Mouse (Mus musculus) MEL (cell line): ENCODE results near the gene Ranbp10. TPM values are rescaled to one million over a fixed set of nuclear protein-coding genes. Genes with fewer than 3 reads are reported as not detected.
A peak's percentile ranks its signal among the peaks of the same experiment; 100 is the strongest.

Source experiments
- DNase-seq: peaks from one replicate; pipeline ENCODE4 v3.0.0; 2011; ENCODE audit warnings: low read depth, low spot score
- H3K27ac ChIP-seq: 2 replicates; pipeline ENCODE4 v1.5.1; 2012; ENCODE audit warnings: low read depth, mild to moderate bottlenecking, control low read depth, low read length, moderate library complexity; ENCODE audit not compliant: control insufficient read depth
- H3K27me3 ChIP-seq, 2 experiments: fragments of 150-350 bp in 1 of 2; sonication (generic) in 1 of 2; 2 replicates each; pipeline ENCODE4 v1.6.1; 2012; ENCODE audit warnings: low read length in 2 of 2, mild to moderate bottlenecking in 2 of 2, improper control_type of control experiment in 1 of 2, moderate library complexity in 1 of 2; ENCODE audit not compliant: insufficient read depth in 2 of 2, control insufficient read depth in 1 of 2
- H3K36me3 ChIP-seq, 2 experiments: 2 replicates each; pipeline ENCODE4 v1.6.1; 2012 to 2014; ENCODE audit warnings: low read length in 2 of 2, improper control_type of control experiment in 1 of 2, inconsistent platforms in 1 of 2, mild to moderate bottlenecking in 1 of 2; ENCODE audit not compliant: insufficient read depth in 2 of 2, control insufficient read depth in 1 of 2
- H3K4me1 ChIP-seq, 2 experiments: fragments of 150-350 bp in 1 of 2; sonication (generic) in 1 of 2; 2 replicates each; pipeline ENCODE4 v1.6.1; 2012; ENCODE audit warnings: low read length in 2 of 2, improper control_type of control experiment in 1 of 2, mild to moderate bottlenecking in 1 of 2; ENCODE audit not compliant: insufficient read depth in 2 of 2, control insufficient read depth in 1 of 2
- H3K4me3 ChIP-seq, 2 experiments: fragments of 150-350 bp in 1 of 2; sonication (generic) in 1 of 2; 2 replicates each; pipeline ENCODE4 v1.5.1; 2012; ENCODE audit warnings: low read depth in 2 of 2, low read length in 2 of 2, mild to moderate bottlenecking in 2 of 2, moderate library complexity in 2 of 2, control low read depth in 1 of 2, improper control_type of control experiment in 1 of 2; ENCODE audit not compliant: control insufficient read depth in 1 of 2, insufficient read depth in 1 of 2
- H3K79me2 ChIP-seq: 2 replicates; pipeline ENCODE4 v1.6.1; 2012; ENCODE audit warnings: mild to moderate bottlenecking, low read length, moderate library complexity; ENCODE audit not compliant: control insufficient read depth, poor library complexity, insufficient read depth
- H3K9ac ChIP-seq: 2 replicates; pipeline ENCODE4 v1.6.1; 2012; ENCODE audit warnings: low read depth, mild to moderate bottlenecking, control low read depth, low read length, moderate library complexity; ENCODE audit not compliant: control insufficient read depth, poor library complexity, severe bottlenecking
- H3K9me3 ChIP-seq: fragments of 150-350 bp; sonication (generic); replicated peaks from 2 replicates; pipeline ENCODE4 v1.6.1; 2012; ENCODE audit warnings: mild to moderate bottlenecking, low read length, improper control_type of control experiment, moderate library complexity; ENCODE audit not compliant: insufficient read depth
- BHLHE40 ChIP-seq: IDR thresholded peaks from 2 replicates; pipeline ENCODE4 v1.6.1; 2012; ENCODE audit warnings: low read depth, mild to moderate bottlenecking, inconsistent platforms, low read length, improper control_type of control experiment, borderline replicate concordance
- CHD1 ChIP-seq: IDR thresholded peaks from 2 replicates; pipeline ENCODE4 v1.6.1; 2012; ENCODE audit warnings: low read depth, mild to moderate bottlenecking, inconsistent platforms, low read length, improper control_type of control experiment
- CHD2 ChIP-seq: IDR thresholded peaks from 2 replicates; pipeline ENCODE4 v1.6.1; 2011; ENCODE audit warnings: low read length, improper control_type of control experiment
- CTCF ChIP-seq, 3 experiments: IDR thresholded peaks in 2 of 3; conservative IDR thresholded peaks in 1 of 3; 2 replicates each; pipeline ENCODE4 v1.5.1; 2011 to 2012; ENCODE audit warnings: low read length in 3 of 3, low read depth in 2 of 3, mild to moderate bottlenecking in 2 of 3, improper control_type of control experiment in 1 of 3, inconsistent platforms in 1 of 3, mixed read lengths in 1 of 3, moderate library complexity in 1 of 3; ENCODE audit not compliant: control insufficient read depth in 1 of 3, insufficient read depth in 1 of 3, poor library complexity in 1 of 3, severe bottlenecking in 1 of 3
- E2F4 ChIP-seq: IDR thresholded peaks from 2 replicates; pipeline ENCODE4 v1.6.1; 2011; ENCODE audit warnings: low read depth, low read length, improper control_type of control experiment, borderline replicate concordance
- EP300 ChIP-seq, 2 experiments: IDR thresholded peaks; 2 replicates each; pipeline ENCODE4 v1.6.1; 2011; ENCODE audit warnings: improper control_type of control experiment in 2 of 2, low read length in 2 of 2, low read depth in 1 of 2, mild to moderate bottlenecking in 1 of 2
- ETS1 ChIP-seq: IDR thresholded peaks from 2 replicates; pipeline ENCODE4 v1.6.1; 2012; ENCODE audit warnings: low read depth, mild to moderate bottlenecking, inconsistent platforms, low read length, improper control_type of control experiment, moderate library complexity
- GATA1 ChIP-seq: IDR thresholded peaks from 2 replicates; pipeline ENCODE4 v1.6.1; 2011; ENCODE audit warnings: low read depth, low read length, improper control_type of control experiment
- HCFC1 ChIP-seq: IDR thresholded peaks from 2 replicates; pipeline ENCODE4 v1.6.1; 2012; ENCODE audit warnings: low read depth, mild to moderate bottlenecking, inconsistent platforms, low read length, improper control_type of control experiment, moderate library complexity
- KAT2A ChIP-seq: conservative IDR thresholded peaks from 2 replicates; pipeline ENCODE4 v1.6.1; 2012; ENCODE audit warnings: low read depth, low read length, improper control_type of control experiment, inconsistent platforms
- MAFK ChIP-seq: IDR thresholded peaks from 2 replicates; pipeline ENCODE4 v1.6.1; 2011; ENCODE audit warnings: low read depth, mild to moderate bottlenecking, low read length, improper control_type of control experiment, borderline replicate concordance
- MAX ChIP-seq: IDR thresholded peaks from 2 replicates; pipeline ENCODE4 v1.6.1; 2011; ENCODE audit warnings: low read length, improper control_type of control experiment
- MAZ ChIP-seq: IDR thresholded peaks from 2 replicates; pipeline ENCODE4 v1.6.1; 2012; ENCODE audit warnings: low read depth, mild to moderate bottlenecking, inconsistent platforms, low read length, improper control_type of control experiment
- MEF2A ChIP-seq: IDR thresholded peaks from 2 replicates; pipeline ENCODE4 v1.6.1; 2014; ENCODE audit warnings: low read depth, mild to moderate bottlenecking, inconsistent platforms, low read length, improper control_type of control experiment; ENCODE audit not compliant: poor library complexity, insufficient replicate concordance, severe bottlenecking; ENCODE audit errors: extremely low read depth
- MXI1 ChIP-seq: IDR thresholded peaks from 2 replicates; pipeline ENCODE4 v1.6.1; 2011; ENCODE audit warnings: mild to moderate bottlenecking, low read depth, low read length, improper control_type of control experiment
- MYB ChIP-seq: IDR thresholded peaks from 2 replicates; pipeline ENCODE4 v1.6.1; 2011; ENCODE audit warnings: mild to moderate bottlenecking, low read depth, low read length, improper control_type of control experiment
- MYC ChIP-seq: IDR thresholded peaks from 2 replicates; pipeline ENCODE4 v1.6.1; 2011; ENCODE audit warnings: low read depth, mild to moderate bottlenecking, low read length, improper control_type of control experiment, moderate library complexity
- NRF1 ChIP-seq: IDR thresholded peaks from 2 replicates; pipeline ENCODE4 v1.6.1; 2014; ENCODE audit warnings: low read depth, mild to moderate bottlenecking, inconsistent platforms, low read length, improper control_type of control experiment, moderate library complexity; ENCODE audit not compliant: poor library complexity, insufficient read depth, severe bottlenecking
- POLR2A ChIP-seq, 2 experiments: IDR thresholded peaks; 2 replicates each; pipeline ENCODE4 v1.6.1; 2011 to 2012; ENCODE audit warnings: low read length in 2 of 2, mild to moderate bottlenecking in 2 of 2, control low read depth in 1 of 2, improper control_type of control experiment in 1 of 2, low read depth in 1 of 2, moderate library complexity in 1 of 2; ENCODE audit not compliant: control insufficient read depth in 1 of 2, insufficient read depth in 1 of 2, poor library complexity in 1 of 2
- POLR2AphosphoS2 ChIP-seq: IDR thresholded peaks from 2 replicates; pipeline ENCODE4 v1.6.1; 2011; ENCODE audit warnings: low read length, improper control_type of control experiment
- POLR2AphosphoS5 ChIP-seq: IDR thresholded peaks from 2 replicates; pipeline ENCODE4 v1.6.1; 2012; ENCODE audit warnings: low read depth, borderline replicate concordance, mild to moderate bottlenecking, inconsistent platforms, low read length, moderate library complexity, mixed read lengths
- RAD21 ChIP-seq: IDR thresholded peaks from 2 replicates; pipeline ENCODE4 v1.6.1; 2011; ENCODE audit warnings: mild to moderate bottlenecking, low read depth, low read length, improper control_type of control experiment
- SIN3A ChIP-seq: IDR thresholded peaks from 2 replicates; pipeline ENCODE4 v1.6.1; 2012; ENCODE audit warnings: low read length, improper control_type of control experiment, inconsistent platforms
- SMC3 ChIP-seq: IDR thresholded peaks from 2 replicates; pipeline ENCODE4 v1.6.1; 2011; ENCODE audit warnings: low read depth, low read length, improper control_type of control experiment
- TBP ChIP-seq: IDR thresholded peaks from 2 replicates; pipeline ENCODE4 v1.8.0; 2011; ENCODE audit warnings: low read depth, low read length, improper control_type of control experiment
- TCF12 ChIP-seq: IDR thresholded peaks from 2 replicates; pipeline ENCODE4 v1.6.1; 2014; ENCODE audit warnings: low read depth, mild to moderate bottlenecking, inconsistent platforms, low read length, improper control_type of control experiment, moderate library complexity
- UBTF ChIP-seq: IDR thresholded peaks from 2 replicates; pipeline ENCODE4 v1.6.1; 2012; ENCODE audit warnings: low read depth, mild to moderate bottlenecking, inconsistent platforms, low read length, improper control_type of control experiment, moderate library complexity, borderline replicate concordance; ENCODE audit not compliant: insufficient read depth
- USF2 ChIP-seq, 2 experiments: IDR thresholded peaks; 2 replicates each; pipeline ENCODE4 v1.6.1; 2011 to 2012; ENCODE audit warnings: improper control_type of control experiment in 2 of 2, low read length in 2 of 2, borderline replicate concordance in 1 of 2, inconsistent platforms in 1 of 2, low read depth in 1 of 2, mild to moderate bottlenecking in 1 of 2; ENCODE audit not compliant: insufficient read depth in 1 of 2
- ZC3H11A ChIP-seq: IDR thresholded peaks from 2 replicates; pipeline ENCODE4 v1.6.1; 2012; ENCODE audit warnings: low read depth, mild to moderate bottlenecking, inconsistent platforms, low read length, improper control_type of control experiment
- ZKSCAN1 ChIP-seq: IDR thresholded peaks from 2 replicates; pipeline ENCODE4 v1.6.1; 2012; ENCODE audit warnings: low read depth, mild to moderate bottlenecking, inconsistent platforms, low read length, improper control_type of control experiment, moderate library complexity
- ZMIZ1 ChIP-seq: IDR thresholded peaks from 2 replicates; pipeline ENCODE4 v1.6.1; 2012; ENCODE audit warnings: low read depth, mild to moderate bottlenecking, inconsistent platforms, low read length, improper control_type of control experiment, moderate library complexity
- ZNF384 ChIP-seq: IDR thresholded peaks from 2 replicates; pipeline ENCODE4 v1.6.1; 2012; ENCODE audit warnings: low read depth, mild to moderate bottlenecking, inconsistent platforms, low read length, improper control_type of control experiment
- polyA plus RNA-seq, 2 experiments: library from polyadenylated mRNA; stranded (reverse) in 1 of 2; unstranded in 1 of 2; fragments of >175 nt in 1 of 2; fragments of >200 nt in 1 of 2; gene quantifications; 2 replicates each; pipeline versions ENCODE4 v1.2.1 to v1.2.4; 2012; ENCODE audit warnings: low replicate concordance in 2 of 2, low read depth in 1 of 2; ENCODE audit not compliant: insufficient read length in 2 of 2, insufficient read depth in 1 of 2, missing spikeins in 1 of 2
- total RNA-seq: library from RNA; depleted of rRNA; stranded (reverse); fragments of 300-350 nt; gene quantifications from 2 replicates; pipeline ENCODE4 v1.2.3, GENCODE M21; 2012

The Ranbp10 gene
- total and polyA plus RNA-seq, 3 experiments = 7.4 to 22.1 TPM; not detected in 1

DNA sequence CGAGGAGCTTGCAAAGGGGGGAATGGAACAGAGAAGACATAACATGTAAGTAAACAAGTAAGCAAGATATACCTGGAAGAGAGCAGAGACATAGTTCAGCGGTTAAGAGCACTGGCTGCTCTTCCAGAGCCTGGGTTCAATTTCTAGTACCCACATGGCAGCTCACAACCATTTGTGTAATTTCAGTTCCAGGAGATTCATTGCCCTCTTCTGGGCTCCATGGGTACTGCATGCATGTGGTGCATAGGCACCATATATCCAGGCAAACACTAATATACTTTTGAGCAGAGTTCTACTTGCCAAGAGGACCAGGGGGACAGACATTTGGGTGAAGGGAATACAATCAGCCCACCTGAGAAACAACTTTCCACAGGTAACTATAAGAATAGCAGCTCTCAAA is 38.9 kb downstream of the Ranbp10 start:
- peak; percentile 80 for DNase-seq
- no peaks in the 10 kb centered on the region for H3K4me1 ChIP-seq
- TF ChIP-seq TBP = no peak
- peak; percentile 82 for TF ChIP-seq MYC
- TF ChIP-seq CHD1 = no peak
- TF ChIP-seq POLR2AphosphoS5 = no peak
- no peak for TF ChIP-seq ETS1
- no peak for TF ChIP-seq POLR2AphosphoS2
- TF ChIP-seq USF2 (IDR thresholded peaks at IDR 0.05; ENCODE audit: borderline replicate concordance in 1 of 2, insufficient read depth in 1 of 2, low read depth in 1 of 2, low read length in 2 of 2) = no peak
- TF ChIP-seq MAFK = no peak
- no peak for TF ChIP-seq KAT2A
- TF ChIP-seq HCFC1 = 0 out of 2 replicates have a peak, but pooled peaks have one; percentile 13
- no peak for TF ChIP-seq TCF12
- TF ChIP-seq MAX = peak; percentile 58
- TF ChIP-seq MEF2A = no peak
- peak; percentile 40; the same call in 1 of the 2 replicates for TF ChIP-seq MXI1
- TF ChIP-seq RAD21 = peak; percentile 70
- TF ChIP-seq ZKSCAN1 = no peak
- no peak for TF ChIP-seq NRF1
- TF ChIP-seq CHD2 = no peak
- TF ChIP-seq ZNF384 = no peak
- TF ChIP-seq EP300 (IDR thresholded peaks at IDR 0.05; ENCODE audit: low read depth in 1 of 2, low read length in 2 of 2) = no peak
- TF ChIP-seq GATA1 = no peak
- no peak for TF ChIP-seq POLR2A (IDR thresholded peaks at IDR 0.05; ENCODE audit: control insufficient read depth in 1 of 2, insufficient read depth in 1 of 2, low read depth in 1 of 2, low read length in 2 of 2, poor library complexity in 1 of 2)
- no peak for TF ChIP-seq E2F4
- TF ChIP-seq BHLHE40 = no peak
- no peak for TF ChIP-seq ZMIZ1
- no peak for TF ChIP-seq MAZ
- TF ChIP-seq SIN3A = no peak
- TF ChIP-seq MYB = no peak; the same call in 1 of the 2 replicates
- no peak for TF ChIP-seq UBTF
- TF ChIP-seq CTCF (IDR thresholded peaks at IDR 0.05 in 2 of 3, conservative IDR thresholded peaks at IDR 0.05 in 1 of 3; ENCODE audit: control insufficient read depth in 1 of 3, insufficient read depth in 1 of 3, low read depth in 2 of 3, low read length in 3 of 3, poor library complexity in 1 of 3, severe bottlenecking in 1 of 3) = peak; percentile 62 to 90 (median 74)
- peak; percentile 72 for TF ChIP-seq ZC3H11A
- peak; percentile 87 for TF ChIP-seq SMC3
- no peaks in the 10 kb centered on the region for H3K79me2 ChIP-seq
- no peak overlapping the region for H3K27ac ChIP-seq
- no peak overlapping the region for H3K4me3 ChIP-seq
- no peaks in the 10 kb centered on the region for H3K9me3 ChIP-seq
- no peaks in the 10 kb centered on the region; a peak in 1 of 4 replicates for H3K36me3 ChIP-seq
- no peaks in the 10 kb centered on the region for H3K27me3 ChIP-seq
- no peak overlapping the region for H3K9ac ChIP-seq
